In genomic region chr1:79857681-79858388, GRCm38 (mm10) we compare ENCODE assay signal across 8 mouse cellular contexts. TPM values are rescaled to one million over a fixed set of nuclear protein-coding genes. Genes with fewer than 3 reads are reported as not detected.
DNase-seq lines count a peak whose midpoint lies in the region; ATAC-seq and TF ChIP-seq lines count a peak whose summit lies in the region.

No protein-coding gene starts in this region.

- WGBS in heart, embryonic 14.5 days = 7% methylated on average over 32 of the region's 32 CpGs
- WGBS in embryonic facial prominence, embryonic 13.5 days = 1% methylated on average over 31 of the region's 32 CpGs
- 4% methylated on average over 32 of the region's 32 CpGs for WGBS in kidney, embryonic 16.5 days

- H3ac ChIP-seq in myocyte (ENCODE audit: control insufficient read depth, insufficient read length) = no peak overlapping the region

- TF ChIP-seq CTCF in E14TG2a.4 (conservative IDR thresholded peaks at IDR 0.05; ENCODE audit: low read length) = no peak

- H3K9me3 ChIP-seq in heart, embryonic 14.5 days (ENCODE audit: control insufficient read depth, low read length) = no peaks in the 10 kb centered on the region
- H3K9me3 ChIP-seq in E14TG2a.4 (ENCODE audit: low read length) = no peaks in the 10 kb centered on the region
- H3K9me3 ChIP-seq in embryonic facial prominence, embryonic 13.5 days = no peaks in the 10 kb centered on the region
- no peaks in the 10 kb centered on the region for H3K9me3 ChIP-seq in kidney, embryonic 16.5 days (ENCODE audit: low read length)

- DNase-seq in heart, postnatal 4 days = no peak
- DNase-seq in adrenal gland, postnatal 25 days = no peak
- no peak for DNase-seq in right cerebral cortex, adult 18-20 months

- H3K79me2 ChIP-seq in myocyte (ENCODE audit: control insufficient read depth, insufficient read depth) = no peaks in the 10 kb centered on the region

- no peaks in the 10 kb centered on the region for H3K27me3 ChIP-seq in heart, embryonic 14.5 days (ENCODE audit: control insufficient read depth, insufficient read depth, low read length)
- H3K27me3 ChIP-seq in E14TG2a.4 (ENCODE audit: insufficient read depth, low read length) (peaks cover 47% of the 10 kb centered on the region), myocyte (ENCODE audit: control insufficient read depth, insufficient read depth, insufficient read length) (no peaks in the 10 kb centered on the region)
- no peaks in the 10 kb centered on the region for H3K27me3 ChIP-seq in embryonic facial prominence, embryonic 13.5 days
- H3K27me3 ChIP-seq in kidney, embryonic 16.5 days (ENCODE audit: insufficient read depth, low read length) = no peaks in the 10 kb centered on the region

- peak overlapping the region; percentile 72 to 80 for H3K4me3 ChIP-seq in heart, embryonic 14.5 days (ENCODE audit: control insufficient read depth in 1 of 2, insufficient read depth in 1 of 2, low read depth in 1 of 2, low read length in 2 of 2)
- peak overlapping the region; percentile 82 for H3K4me3 ChIP-seq in E14TG2a.4 (replicated peaks; ENCODE audit: low read length)
- H3K4me3 ChIP-seq in embryonic facial prominence, embryonic 13.5 days = peak overlapping the region; percentile 85
- H3K4me3 ChIP-seq in kidney, embryonic 16.5 days (ENCODE audit: low read length) = peak overlapping the region; percentile 82
- H3K4me3 ChIP-seq in myocyte = peak overlapping the region; percentile 13

- peak overlapping the region in 1 of 2 experiments; percentile 53; a peak in 1 of 4 replicates for H3K27ac ChIP-seq in heart, embryonic 14.5 days (replicated peaks in 1 of 2; ENCODE audit: control insufficient read depth in 1 of 2, insufficient read depth in 1 of 2, low read depth in 2 of 2, low read length in 2 of 2)
- H3K27ac ChIP-seq in embryonic facial prominence, embryonic 13.5 days = peak overlapping the region; percentile 64
- H3K27ac ChIP-seq in kidney, embryonic 16.5 days (ENCODE audit: low read length) = no peak overlapping the region; the same call in 1 of the 2 replicates

- H3K4me1 ChIP-seq in heart, embryonic 14.5 days (ENCODE audit: control insufficient read depth in 2 of 2, insufficient read depth in 2 of 2, low read length in 2 of 2) = peaks cover 10 to 35% of the 10 kb centered on the region in 2 experiments
- peaks cover 15% of the 10 kb centered on the region for H3K4me1 ChIP-seq in E14TG2a.4 (replicated peaks; ENCODE audit: low read depth, low read length)
- H3K4me1 ChIP-seq in embryonic facial prominence, embryonic 13.5 days = peaks cover 69% of the 10 kb centered on the region
- peaks cover 36% of the 10 kb centered on the region for H3K4me1 ChIP-seq in kidney, embryonic 16.5 days (ENCODE audit: insufficient read depth, low read length)

- H3K9ac ChIP-seq in heart, embryonic 14.5 days (ENCODE audit: low read length) = peak overlapping the region; percentile 87
- peak overlapping the region; percentile 90 for H3K9ac ChIP-seq in embryonic facial prominence, embryonic 13.5 days
- peak overlapping the region; percentile 80 for H3K9ac ChIP-seq in kidney, embryonic 16.5 days (replicated peaks; ENCODE audit: low read length)

- no peak for TF ChIP-seq POLR2A in myocyte (IDR thresholded peaks at IDR 0.05; ENCODE audit: insufficient read length, low read depth)

- H3K4me2 ChIP-seq in heart, embryonic 14.5 days (ENCODE audit: low read length) = peak overlapping the region; percentile 95
- peak overlapping the region; percentile 86 for H3K4me2 ChIP-seq in embryonic facial prominence, embryonic 13.5 days
- peak overlapping the region; percentile 89 for H3K4me2 ChIP-seq in kidney, embryonic 16.5 days (replicated peaks; ENCODE audit: low read depth, low read length)
- H3K4me2 ChIP-seq in myocyte (ENCODE audit: low read depth) = peak overlapping the region; percentile 38

- ATAC-seq in heart, embryonic 14.5 days (ENCODE audit: insufficient number of reproducible peaks, insufficient read depth, low FRiP score, low read depth) = peak; percentile 29; the same call in 1 of the 2 replicates
- ATAC-seq in embryonic facial prominence, embryonic 13.5 days (ENCODE audit: insufficient number of reproducible peaks, insufficient read depth, low FRiP score, low TSS enrichment, low read depth) = peak; percentile 26; the same call in 1 of the 2 replicates
- ATAC-seq in kidney, embryonic 16.5 days (ENCODE audit: low FRiP score, low TSS enrichment) = no peak; the same call in none of the 2 replicates

- no peaks in the 10 kb centered on the region for H3K36me3 ChIP-seq in heart, embryonic 14.5 days (ENCODE audit: control insufficient read depth, insufficient read depth, low read length)
- no peaks in the 10 kb centered on the region for H3K36me3 ChIP-seq in E14TG2a.4 (ENCODE audit: insufficient read depth, low read length)
- 0 out of 2 replicates have a peak, but pooled peaks cover 6% of the 10 kb centered on the region for H3K36me3 ChIP-seq in embryonic facial prominence, embryonic 13.5 days
- H3K36me3 ChIP-seq in kidney, embryonic 16.5 days (ENCODE audit: insufficient read depth, low read length) = no peaks in the 10 kb centered on the region
- no peaks in the 10 kb centered on the region for H3K36me3 ChIP-seq in myocyte (ENCODE audit: control insufficient read depth, insufficient read depth)

TF ChIP-seq in myocyte, 11 proteins besides CTCF, POLR2A, EP300 and RAD21:
- TF ChIP-seq MYOD1 (IDR thresholded peaks at IDR 0.05; ENCODE audit: control insufficient read depth in 1 of 3, insufficient read length in 2 of 3, low read depth in 2 of 3) (no peak), USF1 (IDR thresholded peaks at IDR 0.05; ENCODE audit: low read depth) (no peak), E2F4 (IDR thresholded peaks at IDR 0.05; ENCODE audit: insufficient read depth) (no peak), TCF3 (IDR thresholded peaks at IDR 0.05; ENCODE audit: insufficient read length, low read depth) (no peak), MAX (IDR thresholded peaks at IDR 0.05; ENCODE audit: low read depth) (no peak), MYOG (IDR thresholded peaks at IDR 0.05; ENCODE audit: control insufficient read depth in 1 of 3, insufficient read depth in 1 of 3, insufficient read length in 2 of 3, low read depth in 2 of 3) (no peak), POLR2AphosphoS2 (IDR thresholded peaks at IDR 0.05; ENCODE audit: insufficient read length, low read depth) (no peak), TCF12 (IDR thresholded peaks at IDR 0.05; ENCODE audit: insufficient read depth, poor library complexity, severe bottlenecking) (no peak), REST (IDR thresholded peaks at IDR 0.05; ENCODE audit: insufficient read depth, insufficient read length) (no peak), CEBPB (IDR thresholded peaks at IDR 0.05; ENCODE audit: insufficient read depth, poor library complexity, severe bottlenecking) (no peak), SRF (IDR thresholded peaks at IDR 0.05; ENCODE audit: control insufficient read depth, insufficient read length, low read depth) (no peak)

RNA-seq across cellular contexts. Expression of gene Serpine2, which starts 3.1 kb away (rescaled TPM):
- 128 and 156 TPM in 2 replicates for polyA plus RNA-seq in heart, embryonic 14.5 days (2014; fragmentation: Nextera tagmentation; extraction: Ambion mirVana)
- total RNA-seq in heart, postnatal 4 days (2021) = 10 to 100 TPM; 47.6 to 50.4 TPM
- 311 and 392 TPM in 2 replicates for polyA plus RNA-seq in embryonic facial prominence, embryonic 13.5 days (2015; fragmentation: Nextera tagmentation; extraction: Ambion mirVana)
- polyA plus RNA-seq in kidney, embryonic 16.5 days (2015; fragmentation: Nextera tagmentation; extraction: Ambion mirVana) = 156 and 176 TPM in 2 replicates
- 18.2 TPM for polyA plus RNA-seq in myocyte (2012; fragmentation: generic; extraction: Trizol)
- 5.9 and 6.7 TPM in 2 replicates for total RNA-seq in adrenal gland, postnatal 25 days (2021)

Comparison
In these comparisons a context has a peak if more than half of its experiments do, and no peak if none do; other contexts are left out.
1. H3K4me2 ChIP-seq: peak in every context shown above with its lines; median percentile 95 in heart, embryonic 14.5 days; 89 in kidney, embryonic 16.5 days; 86 in embryonic facial prominence, embryonic 13.5 days; 38 in myocyte.
2. H3K4me3 ChIP-seq: peak in every context shown above with its lines; median percentile 85 in embryonic facial prominence, embryonic 13.5 days; 82 in E14TG2a.4; 82 in kidney, embryonic 16.5 days; 76 in heart, embryonic 14.5 days; 13 in myocyte.